Mouse (Mus musculus) gastrocnemius, adult 8-10 months (tissue): Measurements from ENCODE around the gene Plxnb1. TPM values are rescaled to one million over a fixed set of nuclear protein-coding genes. Genes with fewer than 3 reads are reported as not detected.

Experiments used
- DNase-seq, 2 experiments: peaks; one replicate each; pipeline ENCODE4 v3.0.0; 2022; ENCODE audit warnings: low spot score in 2 of 2
- total RNA-seq, 4 experiments: library from RNA; stranded (reverse); gene quantifications; 2 replicates each; pipeline ENCODE4 v1.2.4; 2022

The Plxnb1 gene
- total RNA-seq, 4 experiments from 2014 or later = 0.58 to 0.87 (median 0.74) TPM

GRCm38 (mm10) chr9:109060898-109061295 lies 34.3 kb upstream of the Plxnb1 start:
- DNase-seq = no peak

GRCm38 (mm10) chr9:109068095-109068735 lies 27.0 kb upstream of the Plxnb1 start:
- DNase-seq = no peak

GRCm38 (mm10) chr9:109073661-109074573 lies 21.3 kb upstream of the Plxnb1 start, which contains the start of gene Atrip:
Gene Atrip (minus strand): TSS chr9:109074124.
- DNase-seq = peak; percentile 74 to 78

GRCm38 (mm10) chr9:109080516-109080915 lies 14.7 kb upstream of the Plxnb1 start:
- DNase-seq = no peak

- DNase-seq = no peak
Observed at GRCm38 (mm10) chr9:109081749-109082123, 13.5 kb upstream of the Plxnb1 start.

- peak; percentile 62 to 76 for DNase-seq
Observed at GRCm38 (mm10) chr9:109082124-109082800, 12.9 kb upstream of the Plxnb1 start, which contains the start of the genes Ccdc51 and Tma7. Gene Ccdc51 (plus strand): TSS chr9:109082493. Gene Tma7 (minus strand): TSS chr9:109082587.

GRCm38 (mm10) chr9:109084922-109085321 lies 10.3 kb upstream of the Plxnb1 start:
- DNase-seq = no peak

GRCm38 (mm10) chr9:109087987-109088386 lies 7.2 kb upstream of the Plxnb1 start:
- DNase-seq = no peak

GRCm38 (mm10) chr9:109090446-109090845 lies 4.7 kb upstream of the Plxnb1 start:
- no peak for DNase-seq

GRCm38 (mm10) chr9:109091802-109092201 lies 3.4 kb upstream of the Plxnb1 start:
- no peak for DNase-seq

- DNase-seq = no peak
Observed at GRCm38 (mm10) chr9:109092799-109093198, 2.4 kb upstream of the Plxnb1 start.

GRCm38 (mm10) chr9:109093786-109094552 lies 1.2 kb upstream of the Plxnb1 start:
- no peak for DNase-seq

GRCm38 (mm10) chr9:109094553-109095136 lies 544 bp upstream of the Plxnb1 start:
- no peak for DNase-seq

GRCm38 (mm10) chr9:109096251-109096661 lies 1.1 kb downstream of the Plxnb1 start:
- no peak for DNase-seq

GRCm38 (mm10) chr9:109096856-109097255 lies 1.7 kb downstream of the Plxnb1 start:
- no peak for DNase-seq

GRCm38 (mm10) chr9:109097291-109097690 lies 2.1 kb downstream of the Plxnb1 start:
- DNase-seq = no peak

GRCm38 (mm10) chr9:109097831-109098230 lies 2.6 kb downstream of the Plxnb1 start:
- no peak for DNase-seq

GRCm38 (mm10) chr9:109098366-109098765 lies 3.2 kb downstream of the Plxnb1 start:
- no peak for DNase-seq

GRCm38 (mm10) chr9:109098969-109099368 lies 3.8 kb downstream of the Plxnb1 start:
- no peak for DNase-seq

- no peak for DNase-seq
Observed at GRCm38 (mm10) chr9:109100307-109100928, 5.2 kb downstream of the Plxnb1 start.
